Mouse (Mus musculus): ENCODE measurements at regions not wholly inside any gene's neighbourhood (a gene's known extent, or its start where the extent isn't known, plus 50 kb on each side); places are given as distances from the start of the nearest gene placed in this dataset.

DNA sequence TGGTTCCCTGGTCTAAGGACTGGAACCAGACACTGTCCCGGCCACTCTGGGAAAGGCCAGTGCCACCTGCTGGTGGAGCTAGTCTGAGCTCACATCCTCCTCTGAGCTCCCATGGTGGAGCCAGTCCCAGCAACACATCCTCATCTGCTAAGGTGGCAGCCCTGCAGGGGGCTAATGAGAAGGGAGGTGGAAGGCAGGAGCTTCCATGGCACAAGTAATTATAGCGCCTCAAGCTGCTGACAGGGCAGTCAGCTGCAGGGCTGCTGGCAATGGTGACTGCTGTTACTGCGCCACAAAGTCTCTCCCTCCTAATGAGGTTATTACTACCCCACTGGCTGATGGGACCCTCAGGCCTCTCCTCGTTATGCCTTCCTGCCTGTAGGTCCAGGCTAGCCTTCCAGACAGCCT lies 239.0 kb downstream of the Lmx1a start:
- TF ChIP-seq POLR2A (IDR thresholded peaks at IDR 0.05; ENCODE audit: borderline replicate concordance, insufficient read depth, low read length) (no peak), CTCF (IDR thresholded peaks at IDR 0.05; ENCODE audit: borderline replicate concordance, insufficient read depth, low read depth, low read length) (no peak; the same call in 1 of the 2 replicates)

Data from cerebellum, adult 2 months (tissue).